Mouse (Mus musculus) ES-Bruce4 (cell line): ENCODE measurements at regions not wholly inside any gene's neighbourhood (a gene's known extent, or its start where the extent isn't known, plus 50 kb on each side); places are given as distances from the start of the nearest gene placed in this dataset.

ENCODE experiments used
- CTCF ChIP-seq: IDR thresholded peaks from one replicate; pipeline ENCODE4 v1.8.1; 2011; ENCODE audit warnings: low read depth, low read length
- POLR2A ChIP-seq: IDR thresholded peaks from one replicate; pipeline ENCODE4 v1.8.1; 2011; ENCODE audit warnings: low read length; ENCODE audit not compliant: insufficient read depth

DNA sequence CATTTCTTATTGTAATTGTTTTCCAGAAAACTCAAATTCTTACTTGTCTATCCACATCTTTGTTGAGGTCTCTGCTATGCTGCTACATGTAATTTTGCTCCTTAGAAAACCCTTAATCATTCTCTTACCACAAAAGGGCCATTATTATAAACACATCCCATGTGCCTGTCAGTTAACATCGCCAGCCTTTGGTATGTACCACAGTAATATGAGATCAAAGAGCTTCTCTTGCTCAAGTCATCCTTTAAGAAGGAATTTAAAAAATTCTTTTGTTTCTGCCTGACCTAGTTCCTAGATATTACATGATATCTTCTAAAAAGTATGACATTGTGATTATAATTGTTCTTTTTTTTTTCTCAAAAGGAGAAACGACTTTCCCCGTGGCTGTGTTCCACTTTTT, 100.7 kb downstream of the Gm9733 start:
- TF ChIP-seq CTCF (no peak), POLR2A (no peak)
